Mouse (Mus musculus) spleen, adult 12 weeks (tissue): ENCODE results near the gene Ccdc77.
A peak's percentile ranks its signal among the peaks of the same experiment; 100 is the strongest.

Source experiments
- DNase-seq: peaks from one replicate; pipeline ENCODE4 v3.0.0; 2022; ENCODE audit warnings: low spot score

Ccdc77 gene

GRCm38 (mm10) chr6:120363688-120364522 lies at the start of gene Ccdc77, which contains the start of gene Kdm5a:
Ccdc77 (minus strand) TSS chr6:120364374.
Kdm5a (plus strand) TSS chr6:120364124.
- peak; percentile 84 for DNase-seq

GRCm38 (mm10) chr6:120403936-120404335 lies 39.8 kb upstream of the Ccdc77 start:
- DNase-seq, result no peak

GRCm38 (mm10) chr6:120395622-120396345 lies 31.6 kb upstream of the Ccdc77 start:
- no peak for DNase-seq

- no peak for DNase-seq
These were observed 28.6 kb upstream of the Ccdc77 start for GRCm38 (mm10) chr6:120392811-120393210.

GRCm38 (mm10) chr6:120390054-120390453 lies 25.9 kb upstream of the Ccdc77 start:
- no peak for DNase-seq

- DNase-seq, result no peak
These were observed 12.6 kb upstream of the Ccdc77 start for GRCm38 (mm10) chr6:120376736-120377135.

GRCm38 (mm10) chr6:120365051-120365450 lies 877 bp upstream of the Ccdc77 start:
- DNase-seq, result peak; percentile 8

GRCm38 (mm10) chr6:120364523-120364905 lies 340 bp upstream of the Ccdc77 start:
- DNase-seq, result peak; percentile 50

GRCm38 (mm10) chr6:120362774-120363687 lies 1.1 kb downstream of the Ccdc77 start:
- no peak for DNase-seq

GRCm38 (mm10) chr6:120362124-120362523 lies 2.0 kb downstream of the Ccdc77 start:
- DNase-seq, result no peak

GRCm38 (mm10) chr6:120356951-120357945 lies 6.9 kb downstream of the Ccdc77 start:
- DNase-seq, result peak; percentile 75

GRCm38 (mm10) chr6:120356478-120356877 lies 7.7 kb downstream of the Ccdc77 start:
- no peak for DNase-seq

- DNase-seq, result no peak
These were observed 15.2 kb downstream of the Ccdc77 start for GRCm38 (mm10) chr6:120349018-120349417.

- no peak for DNase-seq
These were observed 20.2 kb downstream of the Ccdc77 start for GRCm38 (mm10) chr6:120343992-120344391.

GRCm38 (mm10) chr6:120332351-120332750 lies 31.8 kb downstream of the Ccdc77 start:
- no peak for DNase-seq

- peak; percentile 30 for DNase-seq
These were observed 39.8 kb downstream of the Ccdc77 start for GRCm38 (mm10) chr6:120324295-120324927.

GRCm38 (mm10) chr6:120320369-120320768 lies 43.8 kb downstream of the Ccdc77 start:
- no peak for DNase-seq

- DNase-seq, result no peak
These were observed 45.0 kb downstream of the Ccdc77 start for GRCm38 (mm10) chr6:120319129-120319528.

GRCm38 (mm10) chr6:120318303-120318940 lies 45.8 kb downstream of the Ccdc77 start:
- DNase-seq, result no peak

- no peak for DNase-seq
These were observed 51.7 kb downstream of the Ccdc77 start for GRCm38 (mm10) chr6:120312443-120312842.
